Mouse (Mus musculus) mouse embryonic stem cell (cell line): ENCODE results near the gene Mrpl44.

Experiments
- in situ Hi-C, 2 experiments: fragments of 300-500 bp; cut with MboI; formaldehyde crosslinking; loops; 1 replicate in 1 of 2; 3 replicates in 1 of 2; pipeline ENCODE4 v1.14.3; 2019 to 2020; ENCODE audit warnings: low sequenced_read_pairs in 2 of 2, low pct_unique_long_range_greater_than_20kb in 1 of 2, mixed read lengths in 1 of 2; ENCODE audit not compliant: unreplicated experiment in 1 of 2

The Mrpl44 gene

DNA sequence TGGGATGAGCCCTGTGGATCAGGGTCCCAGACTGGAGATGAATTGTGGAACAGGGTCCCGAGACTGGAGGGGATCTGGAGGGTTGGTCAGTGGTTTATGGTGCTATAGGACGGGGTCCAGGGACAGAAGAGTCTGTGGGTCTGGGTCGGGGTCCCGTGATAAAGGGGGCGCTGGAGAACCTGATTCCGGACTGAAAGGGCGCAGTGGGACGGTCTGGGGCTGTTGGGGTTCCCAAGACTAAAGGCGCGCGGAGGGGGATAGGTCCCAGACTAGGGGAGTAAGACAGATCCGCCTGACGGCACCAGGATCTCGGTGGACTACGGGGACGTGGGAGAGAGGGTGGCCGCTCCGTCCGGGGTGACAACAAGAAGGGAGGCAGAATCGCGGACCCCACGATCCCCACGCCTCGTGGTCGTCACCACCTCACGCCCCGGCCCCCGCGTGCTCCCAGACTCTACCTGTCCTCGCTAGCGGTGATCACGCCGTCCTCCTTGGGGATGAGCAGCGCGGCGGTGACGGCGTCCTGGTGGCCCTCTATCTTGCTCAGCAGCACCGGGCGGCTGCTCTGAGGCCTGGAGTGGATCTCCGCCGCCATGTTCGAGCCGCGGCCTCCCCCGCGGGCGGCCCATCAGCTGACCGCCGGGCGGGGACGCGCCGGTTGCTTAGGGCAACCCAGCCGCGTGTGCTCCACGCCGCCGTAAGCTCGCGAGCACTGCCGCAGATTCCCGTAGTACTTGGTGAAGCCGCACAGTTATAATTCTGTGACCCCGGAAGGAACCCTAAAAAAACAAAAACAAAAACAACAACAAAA is 14.5 kb upstream of the Mrpl44 start:
- in situ Hi-C loops: no loop called here

DNA sequence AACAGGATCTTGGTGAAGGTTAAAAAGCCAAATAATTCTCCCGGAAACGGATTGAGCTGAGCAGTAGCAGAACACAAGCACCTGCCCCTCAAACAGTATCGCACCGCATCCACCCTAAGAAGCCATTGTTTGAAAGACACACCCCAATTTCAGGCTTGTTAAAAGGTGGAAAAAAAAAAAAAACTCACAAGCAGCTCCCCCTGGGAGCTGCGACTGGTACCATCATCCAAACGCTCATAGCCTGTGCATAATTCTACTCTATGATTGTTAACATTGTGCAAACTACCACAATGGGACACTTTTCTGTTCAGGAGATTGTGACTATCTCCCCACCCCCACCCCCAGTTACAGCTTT is 13.9 kb upstream of the Mrpl44 start:
- in situ Hi-C loops: no loop called here

DNA sequence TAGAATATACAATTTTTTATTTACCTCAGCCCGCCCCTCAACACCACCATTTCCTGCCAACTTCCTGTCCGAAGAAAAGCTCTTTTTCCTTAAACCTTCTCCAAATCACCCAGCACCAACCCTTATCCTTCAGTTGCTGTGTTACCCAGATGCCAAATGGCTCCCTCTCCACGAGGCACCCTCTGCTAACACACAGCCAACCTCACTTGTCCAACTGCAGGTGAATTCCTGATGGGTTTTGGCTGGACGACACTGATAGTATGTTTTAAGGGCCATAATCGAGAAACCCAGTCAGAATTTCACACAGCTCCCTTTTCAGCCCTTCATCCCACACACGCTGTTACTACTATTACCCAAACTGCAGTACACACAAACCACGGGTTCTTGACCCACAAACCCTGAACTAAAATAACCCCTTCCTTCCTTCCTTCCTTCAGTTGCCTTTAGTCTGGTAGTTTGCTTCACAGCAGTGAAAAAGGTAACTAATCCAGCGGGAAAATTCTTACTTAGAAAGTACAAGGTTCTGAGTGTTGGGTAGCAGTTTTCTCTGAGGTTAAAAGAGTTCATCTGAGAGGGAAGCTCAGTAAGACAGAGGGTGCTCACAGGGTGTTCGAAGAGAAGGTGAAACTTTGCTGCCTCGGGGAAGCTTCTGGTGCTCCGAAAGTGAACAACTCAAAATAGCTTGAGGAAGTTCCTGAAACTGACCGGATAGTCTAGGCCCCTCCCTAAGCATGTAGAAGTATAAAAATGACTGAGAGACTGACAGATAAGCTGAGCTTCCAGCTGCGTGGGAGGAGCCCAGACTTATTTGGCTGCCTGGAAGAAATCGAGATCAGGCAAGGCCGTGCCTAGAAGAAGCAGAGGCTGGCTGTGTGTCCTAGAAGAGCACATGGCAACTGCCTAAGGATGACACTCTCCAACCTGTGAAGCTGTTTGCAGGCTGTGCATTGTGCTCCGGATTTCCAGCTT is 13.3 kb upstream of the Mrpl44 start:
- in situ Hi-C loops: no loop called here

DNA sequence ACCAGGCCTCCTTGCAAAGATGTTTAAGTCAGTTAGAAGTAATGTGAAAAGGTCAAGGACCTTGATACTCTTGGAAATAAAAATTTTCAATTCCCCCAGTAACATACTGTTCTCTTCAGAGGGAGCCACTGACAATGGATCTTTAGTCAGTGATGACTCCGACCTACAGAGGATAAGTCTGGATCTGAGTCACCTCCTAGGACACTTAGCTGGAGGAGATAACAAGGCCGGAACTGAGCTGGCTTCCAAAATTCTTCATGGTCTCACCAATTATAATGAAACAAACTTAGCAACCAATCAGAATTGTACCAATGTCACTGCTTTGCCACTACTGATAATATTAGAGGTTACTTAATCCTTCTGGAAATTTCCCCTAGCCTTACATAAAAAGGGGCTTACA is 11.8 kb upstream of the Mrpl44 start:
- in situ Hi-C loops: no loop called here

DNA sequence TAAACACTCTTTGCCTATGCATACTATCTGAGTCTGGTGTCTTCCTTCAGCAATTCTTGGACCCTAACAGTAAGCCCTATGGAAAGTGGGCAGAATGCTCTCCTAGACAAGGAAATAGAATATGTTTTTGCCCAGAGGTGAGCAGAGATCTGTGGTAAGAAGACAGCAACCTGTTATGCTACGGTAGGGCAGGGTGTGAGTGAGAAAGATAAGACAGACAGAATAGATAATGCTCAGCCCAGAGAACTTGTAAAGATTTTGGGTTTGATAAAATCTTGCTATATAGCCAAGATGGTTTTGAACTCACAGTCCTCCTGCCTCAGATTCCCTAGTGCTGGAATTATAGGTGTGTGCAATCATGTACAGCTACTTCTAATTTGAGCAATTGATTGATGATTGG is 11.3 kb upstream of the Mrpl44 start:
- in situ Hi-C loops: no loop called here

DNA sequence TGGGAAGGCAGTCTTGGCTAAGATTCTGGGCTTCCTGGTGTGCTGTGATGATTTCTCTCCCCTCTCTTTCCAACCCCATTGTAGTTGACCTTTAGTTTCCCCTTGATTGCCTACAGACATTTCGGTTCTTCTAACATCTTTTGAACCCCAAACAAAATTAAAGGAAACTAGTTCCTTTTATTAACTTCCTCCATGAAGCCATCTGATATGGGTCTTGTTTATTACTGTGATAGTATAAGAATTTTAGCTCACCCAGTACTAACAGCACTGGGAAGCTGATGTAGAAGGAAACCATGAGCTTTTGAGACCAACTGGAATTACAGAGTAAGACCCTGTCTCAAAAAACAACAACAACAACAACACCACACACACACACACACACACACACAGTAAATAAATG is 7.6 kb upstream of the Mrpl44 start:
- in situ Hi-C loops: no loop called here

DNA sequence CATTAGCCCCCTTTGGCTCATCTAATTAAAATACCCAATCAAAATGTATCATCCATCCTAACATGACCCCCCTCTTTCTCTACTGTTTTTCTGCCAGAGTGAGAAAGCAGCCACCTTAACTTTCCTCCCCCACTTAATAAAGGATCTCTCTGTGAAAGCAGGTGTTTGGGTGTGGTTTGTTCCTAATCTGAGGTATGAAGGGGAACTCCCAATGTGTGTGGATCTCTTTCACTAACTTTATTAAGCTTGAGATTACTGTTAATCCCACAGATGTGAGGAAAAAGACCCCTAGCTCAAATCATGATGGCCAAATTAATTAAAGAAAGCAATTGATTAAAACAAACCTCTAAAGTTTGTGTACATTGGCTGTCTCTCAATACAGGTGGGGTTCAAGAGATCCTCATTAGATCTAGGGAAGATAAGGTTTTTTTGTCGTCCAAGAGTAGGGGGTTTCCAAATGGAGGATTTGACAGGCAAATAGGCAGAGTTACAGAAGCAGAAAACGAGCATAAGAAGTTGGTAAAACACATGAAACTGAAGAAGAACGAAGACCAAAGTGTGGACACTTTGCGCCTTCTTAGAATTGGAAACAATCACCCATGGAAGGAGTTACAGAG is 1.5 kb upstream of the Mrpl44 start:
- in situ Hi-C loops: no loop called here

DNA sequence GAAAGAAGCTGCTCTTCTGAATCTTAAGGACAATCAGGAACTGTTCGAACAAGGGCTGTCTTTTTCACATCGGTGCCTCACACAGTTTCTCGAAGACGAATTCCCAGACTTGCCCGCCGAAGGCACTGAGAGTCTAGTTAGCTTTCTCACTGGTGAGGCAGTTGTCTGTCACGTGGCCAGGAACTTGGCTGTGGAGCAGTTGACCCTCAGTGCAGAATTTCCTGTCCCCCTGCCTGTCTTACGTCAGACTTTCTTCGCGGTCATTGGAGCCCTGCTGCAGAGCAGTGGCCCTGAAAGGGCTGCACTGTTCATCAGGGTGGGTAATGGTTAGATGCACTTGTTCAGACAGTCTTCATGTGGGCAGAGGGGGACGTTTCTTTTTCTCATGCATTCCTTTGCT is 2.2 kb downstream of the Mrpl44 start:
- in situ Hi-C loops: no loop called here

DNA sequence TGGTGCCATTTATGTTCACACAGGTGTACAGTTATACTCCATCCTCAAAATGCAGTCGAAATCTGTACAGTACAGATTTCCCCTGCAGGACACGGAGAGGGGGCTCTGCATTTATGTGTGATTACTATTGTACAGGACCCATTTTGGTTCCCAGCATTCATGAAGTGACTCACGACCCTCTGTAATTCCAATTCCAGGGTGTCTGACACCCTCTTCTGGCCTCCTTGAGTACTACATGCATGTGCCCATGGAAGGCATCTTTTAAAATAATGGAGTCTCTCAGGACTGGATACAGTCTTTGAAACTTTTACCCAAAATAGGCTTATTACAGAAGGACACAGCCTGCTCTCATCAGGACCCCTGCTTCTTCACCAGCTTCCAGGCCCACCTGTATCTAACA is 6.6 kb downstream of the Mrpl44 start:
- in situ Hi-C loops: no loop called here

DNA sequence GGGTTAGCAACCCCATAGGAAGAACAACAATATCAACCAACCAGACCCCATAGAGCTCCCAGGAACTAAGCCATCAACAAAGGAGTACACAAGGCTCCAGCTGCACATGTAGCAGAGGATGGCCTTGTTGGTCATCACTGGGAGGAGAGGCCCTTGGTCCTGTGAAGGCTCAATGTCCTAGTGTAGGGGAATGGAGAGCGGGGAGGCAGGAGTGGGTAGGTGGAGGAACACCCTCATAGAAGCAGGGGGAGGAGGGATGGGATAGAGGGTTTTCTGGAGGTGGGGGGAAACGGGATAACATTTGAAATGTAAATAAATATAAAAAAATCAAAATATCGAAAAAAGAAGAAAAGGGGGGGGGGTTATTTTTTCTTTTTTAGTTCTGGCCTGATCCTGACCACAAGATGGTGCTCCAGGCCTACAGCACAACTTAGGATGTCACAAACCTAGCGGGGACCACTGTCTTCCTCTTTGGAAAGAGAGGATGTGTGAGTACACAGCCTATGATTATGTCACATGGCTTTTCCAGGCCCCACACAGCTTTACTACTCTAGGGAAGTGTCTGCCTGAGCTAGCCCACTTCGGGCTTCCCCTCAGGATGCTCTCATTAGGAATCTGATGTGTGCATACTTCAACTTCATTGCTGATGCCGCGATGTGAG is 10.6 kb downstream of the Mrpl44 start:
- in situ Hi-C loops: no loop called here

DNA sequence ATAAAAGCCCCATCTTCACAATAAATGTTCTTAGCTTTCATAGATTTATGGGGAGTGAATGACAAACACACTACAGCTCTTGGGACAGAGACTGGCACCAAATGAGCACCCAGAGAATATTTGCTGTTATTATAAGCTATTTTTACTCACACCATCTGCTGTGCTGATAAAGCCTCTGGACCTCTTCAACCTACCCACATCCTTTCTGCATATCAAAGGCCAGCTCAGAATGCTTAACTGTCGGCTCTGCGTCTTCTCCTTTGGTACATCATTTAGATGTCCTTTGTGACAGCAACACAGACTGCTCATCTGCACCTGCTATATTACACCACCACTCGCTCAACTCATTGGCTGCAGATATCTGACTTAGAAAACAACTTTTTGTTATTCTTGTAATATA is 21.3 kb downstream of the Mrpl44 start:
- in situ Hi-C loops: no loop called here

DNA sequence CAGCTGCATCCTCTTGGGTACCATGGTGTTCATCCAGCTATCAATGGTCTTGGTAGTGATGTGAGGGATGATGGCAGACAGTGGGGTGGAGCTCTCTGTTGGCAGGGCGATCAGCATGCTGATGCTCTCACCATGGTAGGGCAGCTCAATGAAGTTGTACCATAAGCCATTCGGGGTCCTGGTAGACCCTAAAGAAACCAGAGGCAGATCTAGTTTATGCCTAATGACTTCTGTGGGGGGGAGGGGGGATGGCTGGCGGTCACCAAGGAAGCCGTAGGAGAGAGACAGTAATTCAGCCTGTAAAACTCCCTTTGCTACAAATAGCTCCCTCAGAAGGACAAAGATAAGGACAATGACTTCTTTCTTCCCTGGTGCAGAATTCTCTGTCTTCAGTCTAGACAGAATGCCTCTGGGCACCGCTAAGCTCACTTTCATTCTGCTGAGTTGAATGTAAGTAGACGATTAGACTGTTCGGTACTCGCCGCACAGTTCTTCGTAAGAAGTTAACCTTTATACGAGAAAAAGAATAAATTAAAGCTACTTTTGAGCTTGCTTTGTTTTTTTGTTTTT is 27.1 kb downstream of the Mrpl44 start:
- in situ Hi-C loops: no loop called here

DNA sequence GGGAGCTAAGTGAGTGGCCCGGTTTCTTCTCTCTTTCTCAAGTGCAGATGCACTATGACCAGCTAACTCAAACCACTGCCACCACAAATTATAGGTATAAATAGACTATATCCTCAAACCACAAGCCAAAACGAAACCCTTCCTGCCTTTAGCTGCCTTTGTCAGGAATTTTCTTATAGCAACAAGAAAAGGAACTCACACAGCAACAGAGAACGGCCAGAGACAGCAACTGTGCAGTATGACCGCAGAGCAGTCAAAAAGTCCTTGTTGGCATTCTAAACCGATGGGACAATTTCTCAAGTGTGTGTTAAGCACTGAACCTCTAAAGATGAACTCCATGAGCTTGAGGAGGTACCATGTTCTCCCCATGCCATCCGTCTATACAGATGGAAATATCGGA is 27.8 kb downstream of the Mrpl44 start:
- in situ Hi-C loops: no loop called here

DNA sequence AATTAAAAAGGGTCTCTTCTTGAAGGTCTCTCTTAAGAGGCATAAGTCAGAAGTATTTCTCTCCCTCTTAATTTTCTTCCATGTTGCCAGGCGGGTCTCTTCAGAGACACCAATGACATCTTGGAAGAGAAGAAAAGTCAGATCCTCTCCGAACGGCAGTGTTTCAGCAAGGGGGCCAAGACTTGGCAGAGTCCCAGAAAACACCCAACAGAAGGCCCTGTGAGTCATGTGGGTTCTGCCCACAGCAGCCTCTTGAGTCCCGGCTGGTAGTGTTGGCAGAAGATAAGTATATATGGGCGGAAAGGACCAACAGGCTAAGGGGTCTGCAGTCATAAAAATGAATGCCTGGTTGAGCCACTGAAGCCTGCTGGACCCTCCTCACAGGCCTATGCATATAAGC is 31.0 kb downstream of the Mrpl44 start:
- in situ Hi-C loops: no loop called here

DNA sequence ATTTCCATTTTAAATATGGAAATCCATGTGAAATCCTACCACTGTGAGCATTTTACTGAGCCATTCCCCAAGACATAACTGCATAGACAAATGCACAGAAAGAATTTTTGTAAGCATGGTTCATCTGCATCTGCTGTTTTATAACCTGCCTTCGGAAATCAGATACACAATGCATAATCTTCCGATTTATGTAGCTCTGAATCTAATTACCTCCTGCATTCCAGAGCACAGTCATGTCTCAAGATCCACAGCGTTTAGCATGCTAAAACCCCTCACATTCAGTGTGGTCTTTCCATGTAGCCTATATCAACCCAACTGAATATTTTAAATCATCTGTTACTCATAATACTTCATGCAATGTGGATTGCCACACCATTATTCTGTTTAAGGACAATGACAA is 33.6 kb downstream of the Mrpl44 start:
- in situ Hi-C loops: no loop called here

DNA sequence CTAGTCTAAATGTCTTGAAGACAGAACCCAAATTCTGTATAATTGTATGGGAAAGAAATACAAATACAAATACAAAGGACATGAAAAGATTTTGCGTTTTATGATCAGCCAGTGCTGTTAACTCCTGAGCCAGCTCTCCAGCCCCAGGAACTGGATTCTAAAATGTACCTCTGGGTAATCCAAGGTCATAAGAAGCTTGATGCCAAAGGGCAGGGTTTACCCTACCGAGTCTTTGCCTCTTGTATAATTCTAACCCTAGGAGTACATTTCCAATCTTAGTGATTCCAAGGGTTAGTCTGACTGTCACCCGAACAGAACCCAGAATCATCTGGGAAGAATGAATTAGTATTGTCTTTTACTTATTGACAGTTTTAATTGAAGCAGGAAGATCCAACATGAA is 39.6 kb downstream of the Mrpl44 start:
- in situ Hi-C loops: no loop called here

DNA sequence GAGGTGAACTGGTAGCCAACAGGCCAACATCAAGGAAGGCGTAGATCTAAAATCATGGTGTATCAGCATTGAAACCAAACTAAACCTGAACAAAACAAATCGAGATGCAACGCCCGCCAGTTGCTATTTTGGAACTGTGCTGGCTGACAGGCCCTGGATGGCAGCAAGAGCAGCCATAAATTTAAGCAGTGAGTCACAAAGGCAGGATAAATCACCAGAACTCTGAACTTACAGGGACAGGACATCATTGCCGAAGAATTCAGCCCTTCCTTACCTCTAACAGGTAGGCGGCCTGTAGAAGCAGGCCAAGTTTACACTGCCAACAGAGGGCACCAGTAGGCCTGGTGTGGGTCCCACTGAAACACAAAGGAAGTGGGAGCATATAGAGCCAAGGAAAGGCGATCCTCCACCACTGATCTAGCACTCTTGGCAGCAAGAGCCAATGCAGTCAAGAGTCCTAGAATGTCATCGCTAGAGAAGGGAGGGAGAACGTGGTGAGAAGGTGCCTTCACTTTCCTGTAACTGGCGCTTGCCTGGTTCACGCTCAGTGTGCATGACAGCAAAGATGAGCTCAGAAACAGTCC is 43.6 kb downstream of the Mrpl44 start:
- in situ Hi-C loops: no loop called here

DNA sequence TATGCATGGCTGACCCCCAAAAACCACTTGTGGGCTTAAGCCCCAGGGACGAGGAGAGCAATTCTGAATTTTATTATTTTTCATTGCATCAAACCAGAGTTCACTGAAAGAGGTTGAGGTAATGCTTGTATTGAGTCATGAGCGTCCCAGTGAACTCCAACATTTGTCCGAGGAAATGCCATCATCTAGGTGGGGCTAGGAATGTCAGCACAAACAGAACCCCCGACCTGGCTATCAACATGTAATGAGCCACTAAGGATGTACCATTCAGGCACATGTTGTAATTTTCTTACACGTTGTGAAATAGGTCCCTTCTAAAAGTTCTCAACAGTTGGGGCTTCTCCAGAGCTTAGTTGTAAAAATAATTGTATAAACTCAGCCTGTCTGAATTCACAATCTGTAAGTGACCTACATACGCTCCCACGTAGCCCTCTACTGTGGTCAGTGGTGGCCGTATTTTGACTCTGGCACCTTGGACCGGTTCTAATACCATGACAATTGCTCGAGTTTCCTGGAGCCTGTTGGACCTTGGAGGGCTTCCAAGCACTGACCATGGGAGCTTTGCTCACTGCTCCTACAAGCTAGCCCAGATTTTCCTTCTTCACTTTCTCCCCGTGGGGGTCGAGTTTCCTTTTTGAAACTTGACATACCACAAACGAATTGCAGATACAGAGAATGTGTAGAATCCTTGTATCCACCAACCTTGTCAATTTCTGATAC is 47.1 kb downstream of the Mrpl44 start:
- in situ Hi-C loops: no loop called here
